Mouse (Mus musculus): Measurements from ENCODE around the gene Ckap5.

- TF ChIP-seq CTCF (IDR thresholded peaks at IDR 0.05): no peak
- TF ChIP-seq POLR2A (IDR thresholded peaks at IDR 0.05; ENCODE audit: insufficient read depth, low read depth, low read length): no peak
- no peak; the same call in 1 of the 2 replicates for TF ChIP-seq EP300 (IDR thresholded peaks at IDR 0.05; ENCODE audit: insufficient read depth, low read depth, low read length)
Measured at GRCm38 (mm10) chr2:91650360-91650995, 123.9 kb downstream of the Ckap5 start.
